Mouse (Mus musculus): ENCODE measurements around the gene Fam133b.

Fam133b gene

GRCm38 (mm10) chr5:3543629-3544479, at the start of gene Fam133b:
Fam133b (plus strand) TSS chr5:3543833.
- DNase-seq (ENCODE audit: low spot score): peak; percentile 93

- no peak for DNase-seq (ENCODE audit: low spot score)
Observed at GRCm38 (mm10) chr5:3493968-3494367, 49.7 kb upstream of the Fam133b start.

- no peak for DNase-seq (ENCODE audit: low spot score)
Observed at GRCm38 (mm10) chr5:3494452-3495187, 49.0 kb upstream of the Fam133b start.

- DNase-seq (ENCODE audit: low spot score): no peak
Observed at GRCm38 (mm10) chr5:3497505-3497925, 46.1 kb upstream of the Fam133b start.

GRCm38 (mm10) chr5:3500298-3500697, 43.3 kb upstream of the Fam133b start:
- no peak for DNase-seq (ENCODE audit: low spot score)

- DNase-seq (ENCODE audit: low spot score): no peak
Observed at GRCm38 (mm10) chr5:3500957-3501563, 42.6 kb upstream of the Fam133b start.

- no peak for DNase-seq (ENCODE audit: low spot score)
Observed at GRCm38 (mm10) chr5:3501564-3502001, 42.0 kb upstream of the Fam133b start.

GRCm38 (mm10) chr5:3502610-3503350, 40.9 kb upstream of the Fam133b start:
- no peak for DNase-seq (ENCODE audit: low spot score)

- no peak for DNase-seq (ENCODE audit: low spot score)
Observed at GRCm38 (mm10) chr5:3503373-3503772, 40.3 kb upstream of the Fam133b start.

- DNase-seq (ENCODE audit: low spot score): no peak
Observed at GRCm38 (mm10) chr5:3503836-3504323, 39.8 kb upstream of the Fam133b start.

- no peak for DNase-seq (ENCODE audit: low spot score)
Observed at GRCm38 (mm10) chr5:3504453-3504852, 39.2 kb upstream of the Fam133b start.

GRCm38 (mm10) chr5:3505553-3505952, 38.1 kb upstream of the Fam133b start:
- DNase-seq (ENCODE audit: low spot score): no peak

GRCm38 (mm10) chr5:3508480-3509381, 34.9 kb upstream of the Fam133b start:
- DNase-seq (ENCODE audit: low spot score): no peak

- no peak for DNase-seq (ENCODE audit: low spot score)
Observed at GRCm38 (mm10) chr5:3509503-3509902, 34.1 kb upstream of the Fam133b start.

GRCm38 (mm10) chr5:3511097-3511795, 32.4 kb upstream of the Fam133b start:
- DNase-seq (ENCODE audit: low spot score): no peak

- no peak for DNase-seq (ENCODE audit: low spot score)
Observed at GRCm38 (mm10) chr5:3512584-3512983, 31.0 kb upstream of the Fam133b start.

- no peak for DNase-seq (ENCODE audit: low spot score)
Observed at GRCm38 (mm10) chr5:3514901-3515311, 28.7 kb upstream of the Fam133b start.

- DNase-seq (ENCODE audit: low spot score): no peak
Observed at GRCm38 (mm10) chr5:3515477-3515876, 28.2 kb upstream of the Fam133b start.

GRCm38 (mm10) chr5:3516481-3517075, 27.1 kb upstream of the Fam133b start:
- no peak for DNase-seq (ENCODE audit: low spot score)

All from T-cell, adult 2 months (primary cell).